Mouse (Mus musculus) kidney, adult 2 months (tissue): ENCODE data around the gene Cnot6. TPM values are rescaled to one million over a fixed set of nuclear protein-coding genes. Genes with fewer than 3 reads are reported as not detected.

Source experiments
- DNase-seq: peaks from one replicate; pipeline ENCODE4 v3.0.0; 2021
- H3K27ac ChIP-seq: fragments of 200-500 bp; 2 replicates; pipeline ENCODE4 v1.5.1; 2012; ENCODE audit warnings: low read depth, low read length, control low read depth, inconsistent platforms; ENCODE audit not compliant: insufficient read depth
- H3K27me3 ChIP-seq: fragments of 200-500 bp; replicated peaks from 2 replicates; pipeline ENCODE4 v1.6.1; 2012; ENCODE audit warnings: mild to moderate bottlenecking, moderate library complexity, low read length, inconsistent platforms; ENCODE audit not compliant: control insufficient read depth, insufficient read depth
- H3K36me3 ChIP-seq: fragments of 200-500 bp; 2 replicates; pipeline ENCODE4 v1.6.1; 2012; ENCODE audit warnings: mild to moderate bottlenecking, moderate library complexity, low read length, inconsistent platforms; ENCODE audit not compliant: control insufficient read depth, insufficient read depth
- H3K4me1 ChIP-seq: fragments of 200-500 bp; 2 replicates; pipeline ENCODE4 v1.6.1; 2011; ENCODE audit warnings: low read length; ENCODE audit not compliant: control insufficient read depth, insufficient read depth
- H3K4me3 ChIP-seq: fragments of 200-500 bp; 2 replicates; pipeline ENCODE4 v1.5.1; 2011; ENCODE audit warnings: mild to moderate bottlenecking, low read depth, low read length, control low read depth; ENCODE audit not compliant: insufficient read depth
- CTCF ChIP-seq: fragments of 200-500 bp; conservative IDR thresholded peaks from 2 replicates; pipeline ENCODE4 v1.5.1; 2011; ENCODE audit warnings: low read depth, mild to moderate bottlenecking, control low read depth, low read length, moderate library complexity, mixed read lengths; ENCODE audit not compliant: insufficient read depth, insufficient read length
- POLR2A ChIP-seq: fragments of 200-500 bp; IDR thresholded peaks from one replicate; pipeline ENCODE4 v1.6.1; 2011; ENCODE audit warnings: low read depth, low read length, control low read depth
- WGBS: fragments of 180-500 bp; shearing (Covaris S2); methylation state at CpG from one replicate; pipeline ENCODE4 v1.1.7; 2018; 5-methylcytosine and 5-hydroxymethylcytosine counted together
- polyA plus RNA-seq: library from polyadenylated mRNA; depleted of rRNA; stranded (reverse); fragments of >200 nt; gene quantifications from 2 replicates; pipeline ENCODE4 v1.2.3, GENCODE M21; 2012

The Cnot6 gene
- polyA plus RNA-seq, 1 experiment: 14.1 TPM

GRCm38 (mm10) chr11:49727877-49728276, 15.4 kb upstream of the Cnot6 start:
- WGBS: 12% methylated on average over 3 of the region's 3 CpGs
- DNase-seq: peak; percentile 65
- Histone ChIP-seq H3K4me3 (no peak overlapping the region), H3K36me3 (no peaks in the 10 kb centered on the region), H3K27ac (no peak overlapping the region), H3K4me1 (no peaks in the 10 kb centered on the region), H3K27me3 (no peaks in the 10 kb centered on the region)
- TF ChIP-seq POLR2A (no peak), CTCF (peak; percentile 79)

- WGBS: 59% methylated on average over 8 of the region's 8 CpGs
- Histone ChIP-seq H3K36me3 (no peaks in the 10 kb centered on the region), H3K27me3 (no peaks in the 10 kb centered on the region), H3K4me3 (no peak overlapping the region), H3K4me1 (no peaks in the 10 kb centered on the region), H3K27ac (no peak overlapping the region)
- peak; percentile 17 for DNase-seq
- TF ChIP-seq CTCF (no peak), POLR2A (no peak)
These were observed 14.3 kb upstream of the Cnot6 start for GRCm38 (mm10) chr11:49726800-49727199.

GRCm38 (mm10) chr11:49724676-49725075, 12.2 kb upstream of the Cnot6 start:
- 86% methylated on average over 2 of the region's 2 CpGs for WGBS
- no peaks in the 10 kb centered on the region for H3K36me3 ChIP-seq
- no peaks in the 10 kb centered on the region for H3K27me3 ChIP-seq
- no peak overlapping the region for H3K27ac ChIP-seq
- no peaks in the 10 kb centered on the region for H3K4me1 ChIP-seq
- DNase-seq: no peak
- H3K4me3 ChIP-seq: no peak overlapping the region
- TF ChIP-seq POLR2A (no peak), CTCF (no peak)

- Histone ChIP-seq H3K36me3 (no peaks in the 10 kb centered on the region), H3K27ac (no peak overlapping the region), H3K27me3 (no peaks in the 10 kb centered on the region), H3K4me3 (no peak overlapping the region), H3K4me1 (no peaks in the 10 kb centered on the region)
- TF ChIP-seq CTCF (no peak), POLR2A (no peak)
- 75% methylated on average over 2 of the region's 2 CpGs for WGBS
- DNase-seq: no peak
These were observed 10.8 kb upstream of the Cnot6 start for GRCm38 (mm10) chr11:49723281-49723680.

GRCm38 (mm10) chr11:49722692-49723091, 10.2 kb upstream of the Cnot6 start:
- DNase-seq: no peak
- 84% methylated on average over 6 of the region's 6 CpGs for WGBS
- Histone ChIP-seq H3K36me3 (no peaks in the 10 kb centered on the region), H3K4me1 (no peaks in the 10 kb centered on the region), H3K4me3 (no peak overlapping the region), H3K27ac (no peak overlapping the region), H3K27me3 (no peaks in the 10 kb centered on the region)
- TF ChIP-seq CTCF (no peak), POLR2A (no peak)

GRCm38 (mm10) chr11:49721358-49721757, 8.8 kb upstream of the Cnot6 start:
- Histone ChIP-seq H3K27ac (no peak overlapping the region), H3K27me3 (no peaks in the 10 kb centered on the region), H3K36me3 (no peaks in the 10 kb centered on the region), H3K4me3 (no peak overlapping the region), H3K4me1 (no peaks in the 10 kb centered on the region)
- TF ChIP-seq POLR2A (no peak), CTCF (no peak)
- no peak for DNase-seq
- 94% methylated on average over 1 of the region's 1 CpGs for WGBS

- DNase-seq: no peak
- TF ChIP-seq CTCF (no peak), POLR2A (no peak)
- WGBS: 80% methylated on average over 8 of the region's 8 CpGs
- Histone ChIP-seq H3K4me3 (no peak overlapping the region), H3K36me3 (no peaks in the 10 kb centered on the region), H3K27ac (no peak overlapping the region), H3K4me1 (no peaks in the 10 kb centered on the region), H3K27me3 (no peaks in the 10 kb centered on the region)
These were observed 7.1 kb upstream of the Cnot6 start for GRCm38 (mm10) chr11:49719466-49720151.
